Comparison of ENCODE assay signal across 8 mouse cellular contexts in genomic region chr3:153849368-153850015, GRCm38 (mm10). TPM values are rescaled to one million over a fixed set of nuclear protein-coding genes. Genes with fewer than 3 reads are reported as not detected.
DNase-seq lines count a peak whose midpoint lies in the region; ATAC-seq lines count a peak whose summit lies in the region.

No protein-coding gene starts in this region.

- peak; percentile 95 for ATAC-seq in intestine, embryonic 16.5 days
- peak; percentile 62 for ATAC-seq in liver, embryonic 15.5 days (ENCODE audit: insufficient read depth)
- peak; percentile 88 for ATAC-seq in stomach, embryonic 14.5 days (ENCODE audit: insufficient number of reproducible peaks, insufficient read depth, low FRiP score, low read depth)
- ATAC-seq in frontal cortex, adult (ENCODE audit: low TSS enrichment): no peak

- no peaks in the 10 kb centered on the region for H3K36me3 ChIP-seq in intestine, embryonic 16.5 days (ENCODE audit: control insufficient read depth, insufficient read depth, low read length)
- no peaks in the 10 kb centered on the region for H3K36me3 ChIP-seq in liver, embryonic 15.5 days (replicated peaks)
- H3K36me3 ChIP-seq in stomach, embryonic 14.5 days (ENCODE audit: control insufficient read depth, insufficient read depth, low read length): no peaks in the 10 kb centered on the region

- WGBS in intestine, embryonic 16.5 days: 4% methylated on average over 5 of the region's 5 CpGs
- WGBS in liver, embryonic 15.5 days (ENCODE audit: insufficient replicate concordance): 0% methylated on average over 5 of the region's 5 CpGs
- WGBS in stomach, embryonic 14.5 days: 6% methylated on average over 5 of the region's 5 CpGs

- no peak overlapping the region for H3K4me3 ChIP-seq in intestine, embryonic 16.5 days (ENCODE audit: low read length)
- peak overlapping the region; percentile 49 for H3K4me3 ChIP-seq in liver, embryonic 15.5 days (replicated peaks)
- H3K4me3 ChIP-seq in stomach, embryonic 14.5 days (ENCODE audit: low read depth, low read length): no peak overlapping the region

- H3K27ac ChIP-seq in intestine, embryonic 16.5 days (ENCODE audit: low read length): no peak overlapping the region
- peak overlapping the region; percentile 89 for H3K27ac ChIP-seq in liver, embryonic 15.5 days (replicated peaks)
- H3K27ac ChIP-seq in stomach, embryonic 14.5 days (ENCODE audit: low read length): no peak overlapping the region

- no peaks in the 10 kb centered on the region for H3K9me3 ChIP-seq in intestine, embryonic 16.5 days (ENCODE audit: control insufficient read depth, low read length)
- H3K9me3 ChIP-seq in liver, embryonic 15.5 days (replicated peaks): no peaks in the 10 kb centered on the region
- H3K9me3 ChIP-seq in stomach, embryonic 14.5 days (ENCODE audit: control insufficient read depth, low read depth, low read length): no peaks in the 10 kb centered on the region

- DNase-seq in CD4-positive helper T cell, adult 2 months (ENCODE audit: low read depth, low spot score): peak; percentile 23
- DNase-seq in adrenal gland, postnatal 25 days: peak; percentile 16
- DNase-seq in gastrocnemius, postnatal 25 days: no peak
- DNase-seq in left cerebral cortex, adult 11 months (ENCODE audit: low spot score): no peak

- peaks cover 3% of the 10 kb centered on the region; the same call in 1 of the 2 replicates for H3K4me1 ChIP-seq in intestine, embryonic 16.5 days (ENCODE audit: control insufficient read depth, insufficient read depth, low read length)
- peaks cover 82% of the 10 kb centered on the region for H3K4me1 ChIP-seq in liver, embryonic 15.5 days (replicated peaks)
- H3K4me1 ChIP-seq in stomach, embryonic 14.5 days (ENCODE audit: control insufficient read depth, insufficient read depth, low read length): 0 out of 2 replicates have a peak, but pooled peaks cover 2% of the 10 kb centered on the region

- no peak overlapping the region for H3K9ac ChIP-seq in intestine, embryonic 16.5 days (ENCODE audit: low read depth, low read length)
- H3K9ac ChIP-seq in liver, embryonic 15.5 days: peak overlapping the region; percentile 49; the same call in 1 of the 2 replicates
- no peak overlapping the region for H3K9ac ChIP-seq in stomach, embryonic 14.5 days (replicated peaks; ENCODE audit: low read depth, low read length)

- H3K4me2 ChIP-seq in intestine, embryonic 16.5 days (ENCODE audit: low read depth, low read length): 0 out of 2 replicates have a peak overlapping the region, but pooled peaks have one; percentile 15
- peak overlapping the region; percentile 76 for H3K4me2 ChIP-seq in liver, embryonic 15.5 days
- H3K4me2 ChIP-seq in stomach, embryonic 14.5 days (replicated peaks; ENCODE audit: low read depth, low read length): peak overlapping the region; percentile 4; the same call in 1 of the 2 replicates

- H3K27me3 ChIP-seq in intestine, embryonic 16.5 days (replicated peaks; ENCODE audit: control insufficient read depth, insufficient read depth, low read length): no peaks in the 10 kb centered on the region
- no peaks in the 10 kb centered on the region for H3K27me3 ChIP-seq in liver, embryonic 15.5 days
- no peaks in the 10 kb centered on the region for H3K27me3 ChIP-seq in stomach, embryonic 14.5 days (ENCODE audit: control insufficient read depth, insufficient read depth, low read length)

RNA-seq across cellular contexts. Expression of gene Asb17, which starts 5.5 kb away (rescaled TPM):
- total RNA-seq in adrenal gland, postnatal 25 days (2021): not detected in 2 replicates
- 0.05 TPM in 1 of 2 replicates, not detected in the other for polyA plus RNA-seq in intestine, embryonic 16.5 days (2015; fragmentation: Nextera tagmentation; extraction: Ambion mirVana)
- 2.6 and 3.0 TPM in 2 replicates for polyA plus RNA-seq in liver, embryonic 15.5 days (2015; fragmentation: Nextera tagmentation; extraction: Ambion mirVana)
- 0.72 TPM in 1 of 2 replicates, not detected in the other for polyA plus RNA-seq in stomach, embryonic 14.5 days (2014; fragmentation: Nextera tagmentation; extraction: Ambion mirVana)
- not detected for total RNA-seq in gastrocnemius, postnatal 25 days (2021)

RNA-seq across cellular contexts. Expression of gene Msh4, which starts 56.4 kb away (rescaled TPM):
- 0.33 and 0.38 TPM in 2 replicates for total RNA-seq in adrenal gland, postnatal 25 days (2021)
- 0.06 and 0.07 TPM in 2 replicates for polyA plus RNA-seq in intestine, embryonic 16.5 days (2015; fragmentation: Nextera tagmentation; extraction: Ambion mirVana)
- polyA plus RNA-seq in liver, embryonic 15.5 days (2015; fragmentation: Nextera tagmentation; extraction: Ambion mirVana): 0.03 TPM in 1 of 2 replicates, not detected in the other
- 0.07 and 0.22 TPM in 2 replicates for polyA plus RNA-seq in stomach, embryonic 14.5 days (2014; fragmentation: Nextera tagmentation; extraction: Ambion mirVana)
- total RNA-seq in gastrocnemius, postnatal 25 days (2021): not detected

Comparison
In these comparisons a context has a peak if more than half of its experiments do, and no peak if none do; other contexts are left out.
1. DNase-seq: peak in CD4-positive helper T cell, adult 2 months (single experiment) and adrenal gland, postnatal 25 days (single experiment); none in gastrocnemius, postnatal 25 days (single experiment) and left cerebral cortex, adult 11 months (single experiment).
2. H3K4me2 ChIP-seq: peak in every context shown above with its lines; median percentile 76 in liver, embryonic 15.5 days; 15 in intestine, embryonic 16.5 days; 4 in stomach, embryonic 14.5 days.